In the genomic region with DNA sequence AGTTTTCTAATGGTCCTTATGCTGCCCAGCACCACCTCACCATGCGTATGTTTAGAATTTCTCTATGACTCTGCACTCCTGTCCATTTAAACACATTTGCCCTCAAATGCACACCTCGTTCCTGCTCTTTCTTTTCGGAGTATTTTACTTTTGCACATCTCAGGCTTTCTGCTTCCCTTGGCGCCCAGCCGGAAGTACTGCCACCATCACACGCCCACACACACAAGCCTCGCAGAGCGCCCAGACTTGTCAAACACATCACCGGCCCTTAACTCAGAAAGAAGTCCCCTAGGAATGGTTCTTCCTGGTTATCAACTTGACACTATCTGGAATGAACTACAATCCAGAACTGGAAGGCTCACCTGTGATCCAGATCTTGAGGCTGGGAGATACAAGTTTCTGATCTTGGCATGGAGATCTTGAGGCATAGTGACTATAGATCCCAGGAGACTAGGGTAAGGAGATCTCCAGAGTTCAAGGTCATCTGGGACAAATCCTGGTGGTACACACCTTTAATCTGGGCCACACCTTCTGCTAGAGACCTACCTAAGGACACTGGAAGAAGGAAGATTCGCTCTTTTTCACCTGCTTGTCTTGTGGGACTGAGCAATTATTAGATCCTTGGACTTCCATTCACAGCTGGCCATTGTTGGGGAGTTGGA, we compare ENCODE assay signal across 9 mouse cellular contexts. TPM values are rescaled to one million over a fixed set of nuclear protein-coding genes. Genes with fewer than 3 reads are reported as not detected.
DNase-seq lines count a peak whose midpoint lies in the region; TF ChIP-seq lines count a peak whose summit lies in the region.
"Had no signal": no experiment of that assay in that cellular context is flagged by ENCODE, and none has a peak within 500 bp of the region (broad histone marks: within the 10 kb centered on the region; RNA-seq: fewer than 3 reads in every experiment).

No protein-coding gene starts in this region.

- H3K4me1 ChIP-seq in spleen, adult 2 months (ENCODE audit: control insufficient read depth, insufficient read depth, insufficient read length) = no peaks in the 10 kb centered on the region
- H3K4me1 ChIP-seq in megakaryocyte, embryonic 14.5 days = peaks cover 14% of the 10 kb centered on the region

- TF ChIP-seq POLR2A in spleen, adult 2 months (IDR thresholded peaks at IDR 0.05; ENCODE audit: low read depth, low read length) = no peak

- 21% methylated on average over 10 of the region's 10 CpGs for WGBS in spleen, adult 2 months

- no peak for TF ChIP-seq CTCF in gastrocnemius, adult 2 months (IDR thresholded peaks at IDR 0.05)
- TF ChIP-seq CTCF in spleen, adult 2 months (IDR thresholded peaks at IDR 0.05; ENCODE audit: extremely low read depth, insufficient read depth, insufficient read length, insufficient replicate concordance) = no peak

- peak; percentile 40 for DNase-seq in gastrocnemius, adult 2 months
- DNase-seq in gastrocnemius, adult 8-10 months (ENCODE audit: low spot score in 2 of 2) = no peak
- DNase-seq in spleen, adult 2 months (ENCODE audit: low read depth in 1 of 2, low spot score in 2 of 2) = no peak
- DNase-seq in spleen, adult 12 weeks (ENCODE audit: low spot score) = no peak
- peak; percentile 30 for DNase-seq in heart, postnatal 4 days
- no peak for DNase-seq in ovary, postnatal 10 days (ENCODE audit: low spot score)
- DNase-seq in cerebellum, adult 9-11 months = no peak

- H3K4me3 ChIP-seq in gastrocnemius, adult 2 months = peak overlapping the region; percentile 81
- no peak overlapping the region for H3K4me3 ChIP-seq in spleen, adult 2 months (ENCODE audit: extremely low read depth, insufficient read depth, insufficient read length)
- H3K4me3 ChIP-seq in megakaryocyte, embryonic 14.5 days (replicated peaks) = peak overlapping the region; percentile 94

- intact Hi-C loops in gastrocnemius, adult 2 months (cut with DNase I) = loop anchor here (2.0 kb wide), 1 partner anchor 65 kb away; no protein-coding TSS in a partner anchor

- peaks cover 8% of the 10 kb centered on the region; the same call in 1 of the 2 replicates for H3K9me3 ChIP-seq in megakaryocyte, embryonic 14.5 days

- no peaks in the 10 kb centered on the region for H3K27me3 ChIP-seq in spleen, adult 2 months (ENCODE audit: control insufficient read depth, insufficient read depth, low read length)
- peaks cover 2% of the 10 kb centered on the region for H3K27me3 ChIP-seq in megakaryocyte, embryonic 14.5 days (replicated peaks)
- H3K27me3 ChIP-seq: Patski had no signal

- no peaks in the 10 kb centered on the region for H3K36me3 ChIP-seq in spleen, adult 2 months (ENCODE audit: control insufficient read depth, insufficient read depth, low read length)
- no peaks in the 10 kb centered on the region for H3K36me3 ChIP-seq in megakaryocyte, embryonic 14.5 days (replicated peaks; ENCODE audit: low read length)

- H3K27ac ChIP-seq in gastrocnemius, adult 2 months = no peak overlapping the region; the same call in 1 of the 2 replicates
- H3K27ac ChIP-seq in spleen, adult 2 months (ENCODE audit: insufficient read depth, low read length) = peak overlapping the region; percentile 6; the same call in 1 of the 2 replicates

RNA-seq across cellular contexts. Expression of a gene that starts 10.4 kb away (rescaled TPM):
- 1 to 10 TPM in 1 of 2 experiments, under 1 TPM in 1; 0.75 to 1.8 TPM for total RNA-seq in gastrocnemius, adult 2 months (2021)
- 1 to 10 TPM in 3 of 4 experiments, under 1 TPM in 1; 0.56 to 1.3 (median 1.2) TPM for total RNA-seq in gastrocnemius, adult 8-10 months (2022)
- polyA plus RNA-seq in spleen, adult 2 months (2012; rRNA removed) = 2.4 and 3.4 TPM in 2 replicates
- total RNA-seq in heart, postnatal 4 days (2021) = 1 to 10 TPM in 1 of 2 experiments, under 1 TPM in 1; 0.64 to 1.5 TPM
- not detected in 2 replicates for polyA plus RNA-seq in megakaryocyte, embryonic 14.5 days (2012; ENCODE audit: insufficient read depth, low replicate concordance)

RNA-seq across cellular contexts. Expression of a gene that starts 38.6 kb away (rescaled TPM):
- 1 to 10 TPM; 1.8 to 4.3 TPM for total RNA-seq in gastrocnemius, adult 2 months (2021)
- total RNA-seq in gastrocnemius, adult 8-10 months (2022) = 1 to 10 TPM in 3 of 4 experiments, under 1 TPM in 1; 0.73 to 1.8 (median 1.4) TPM
- polyA plus RNA-seq in spleen, adult 2 months (2012; rRNA removed) = 20.6 and 24.5 TPM in 2 replicates
- 1 to 10 TPM; 4.2 to 4.6 TPM for total RNA-seq in heart, postnatal 4 days (2021)
- 9.2 TPM in 1 of 2 replicates, not detected in the other for polyA plus RNA-seq in megakaryocyte, embryonic 14.5 days (2012; ENCODE audit: insufficient read depth, low replicate concordance)

RNA-seq across cellular contexts. Expression of a gene that starts 47.1 kb away (rescaled TPM):
- 100 to 1,000 TPM; 635 to 909 TPM for total RNA-seq in gastrocnemius, adult 2 months (2021)
- 100 to 1,000 TPM; 597 to 760 (median 703) TPM for total RNA-seq in gastrocnemius, adult 8-10 months (2022)
- 65.7 and 67.8 TPM in 2 replicates for polyA plus RNA-seq in spleen, adult 2 months (2012; rRNA removed)
- 100 to 1,000 TPM; 847 to 901 TPM for total RNA-seq in heart, postnatal 4 days (2021)
- 22.4 and 93.6 TPM in 2 replicates for polyA plus RNA-seq in megakaryocyte, embryonic 14.5 days (2012; ENCODE audit: insufficient read depth, low replicate concordance)

RNA-seq across cellular contexts. Expression of a gene that starts 47.2 kb away (rescaled TPM):
- 10 to 100 TPM; 24.7 to 27.7 TPM for total RNA-seq in gastrocnemius, adult 2 months (2021)
- total RNA-seq in gastrocnemius, adult 8-10 months (2022) = 10 to 100 TPM in 3 of 4 experiments, 1 to 10 TPM in 1; 5.2 to 26.1 (median 16.9) TPM
- polyA plus RNA-seq in spleen, adult 2 months (2012; rRNA removed) = 0.47 and 1.1 TPM in 2 replicates
- total RNA-seq in heart, postnatal 4 days (2021) = 10 to 100 TPM in 1 of 2 experiments, 1 to 10 TPM in 1; 9.3 to 34.8 TPM
- polyA plus RNA-seq in megakaryocyte, embryonic 14.5 days (2012; ENCODE audit: insufficient read depth, low replicate concordance) = 3.7 TPM in 1 of 2 replicates, not detected in the other

Comparison
In these comparisons a context has a peak if more than half of its experiments do, and no peak if none do; other contexts are left out.
1. DNase-seq: peak in gastrocnemius, adult 2 months (single experiment) and heart, postnatal 4 days (single experiment); none in gastrocnemius, adult 8-10 months (0 of 2), spleen, adult 2 months (0 of 2), spleen, adult 12 weeks (single experiment), ovary, postnatal 10 days (single experiment) and cerebellum, adult 9-11 months (single experiment).